Mouse (Mus musculus) midbrain, embryonic 10.5 days (tissue): Measurements from ENCODE around the gene Fgd6. TPM values are rescaled to one million over a fixed set of nuclear protein-coding genes. Genes with fewer than 3 reads are reported as not detected.

Source experiments
- DNase-seq: peaks from one replicate; pipeline ENCODE4 v3.0.0-alpha.2; 2017; ENCODE audit warnings: low spot score
- H3K27ac ChIP-seq: fragments of 300-500 bp; sonication (generic); replicated peaks from 2 replicates; pipeline ENCODE4 v1.5.1; 2016; ENCODE audit warnings: mild to moderate bottlenecking
- H3K27me3 ChIP-seq: fragments of 300-500 bp; sonication (generic); 2 replicates; pipeline ENCODE4 v1.6.1; 2016; ENCODE audit warnings: low read depth, mild to moderate bottlenecking; ENCODE audit not compliant: poor library complexity, severe bottlenecking
- H3K36me3 ChIP-seq: fragments of 300-500 bp; sonication (generic); 2 replicates; pipeline ENCODE4 v1.6.1; 2016; ENCODE audit warnings: mild to moderate bottlenecking, moderate library complexity
- H3K4me1 ChIP-seq: fragments of 300-500 bp; sonication (generic); 2 replicates; pipeline ENCODE4 v1.6.1; 2016
- H3K4me3 ChIP-seq: fragments of 300-500 bp; sonication (generic); 2 replicates; pipeline ENCODE4 v1.5.1; 2016; ENCODE audit warnings: mild to moderate bottlenecking, moderate library complexity
- H3K9me3 ChIP-seq: fragments of 300-500 bp; sonication (generic); replicated peaks from 2 replicates; pipeline ENCODE4 v1.6.1; 2016; ENCODE audit warnings: mild to moderate bottlenecking
- WGBS: fragments of 180-500 bp; shearing (Covaris S2); methylation state at CpG from one replicate; pipeline ENCODE4 v1.1.7; 2016; 5-methylcytosine and 5-hydroxymethylcytosine counted together
- polyA plus RNA-seq: library from polyadenylated mRNA; unstranded; fragments of >200 nt; fragmentation: Nextera tagmentation; extraction: Ambion mirVana; gene quantifications from 2 replicates; pipeline ENCODE4 v1.2.1, GENCODE M21; 2016

Fgd6 gene
- polyA plus RNA-seq = 4.5 TPM in 2 replicates

GRCm38 (mm10) chr10:94035658-94036374, at the start of gene Fgd6, which contains the start of gene Vezt:
Gene Fgd6, plus strand, starts transcription at chr10:94036001.
Gene Vezt, minus strand, starts transcription at chr10:94035817.
- peak; percentile 99 for DNase-seq
- Histone ChIP-seq H3K4me3 (peak within 1 kb of the TSS; percentile 83), H3K9me3 (no peaks in the 10 kb centered on the region), H3K4me1 (peaks cover 41% of the 10 kb centered on the region), H3K36me3 (peaks cover under 1% of the 10 kb centered on the region), H3K27ac (peak within 1 kb of the TSS; percentile 93), H3K27me3 (no peaks in the 10 kb centered on the region)
- WGBS = under 1% methylated on average over 77 of the region's 77 CpGs

- 96% methylated on average over 10 of the region's 10 CpGs for WGBS
- H3K36me3 ChIP-seq = peaks cover 83% of the 10 kb centered on the region
- H3K4me1 ChIP-seq = no peaks in the 10 kb centered on the region
These were observed 41.7 kb upstream of the Fgd6 start for GRCm38 (mm10) chr10:93994136-93994535.

DNA sequence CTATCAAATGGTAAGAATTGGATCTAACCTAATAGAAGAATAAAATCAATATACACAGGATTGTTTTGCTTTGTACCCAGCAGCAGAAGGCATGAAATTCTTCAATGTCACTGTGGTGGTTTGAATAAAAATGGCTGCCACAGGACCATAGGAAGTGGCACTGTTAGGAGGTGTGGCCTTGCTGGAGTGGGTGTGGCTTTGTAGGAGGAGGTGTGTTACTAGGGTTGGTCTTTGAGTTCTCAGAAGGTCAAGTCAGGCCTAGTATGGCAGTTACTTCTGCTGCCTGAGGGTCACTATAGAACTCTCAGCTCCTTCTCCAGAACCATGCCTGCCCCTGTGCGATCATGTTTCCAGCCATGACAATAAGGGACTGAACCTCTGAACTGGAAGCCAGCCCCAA, 40.7 kb upstream of the Fgd6 start:
- peaks cover 83% of the 10 kb centered on the region for H3K36me3 ChIP-seq
- DNase-seq = no peak
- 100% methylated on average over 1 of the region's 1 CpGs for WGBS
- no peaks in the 10 kb centered on the region for H3K4me1 ChIP-seq
- no peaks in the 10 kb centered on the region for H3K9me3 ChIP-seq
- no peaks in the 10 kb centered on the region for H3K27me3 ChIP-seq
- no peak overlapping the region for H3K27ac ChIP-seq
- no peak overlapping the region for H3K4me3 ChIP-seq

More at GRCm38 (mm10) chr10:93994136-93994535, 41.7 kb upstream of the Fgd6 start:
- no peak for DNase-seq
- no peak overlapping the region for H3K27ac ChIP-seq
- no peaks in the 10 kb centered on the region for H3K9me3 ChIP-seq
- no peak overlapping the region for H3K4me3 ChIP-seq
- no peaks in the 10 kb centered on the region for H3K27me3 ChIP-seq

DNA sequence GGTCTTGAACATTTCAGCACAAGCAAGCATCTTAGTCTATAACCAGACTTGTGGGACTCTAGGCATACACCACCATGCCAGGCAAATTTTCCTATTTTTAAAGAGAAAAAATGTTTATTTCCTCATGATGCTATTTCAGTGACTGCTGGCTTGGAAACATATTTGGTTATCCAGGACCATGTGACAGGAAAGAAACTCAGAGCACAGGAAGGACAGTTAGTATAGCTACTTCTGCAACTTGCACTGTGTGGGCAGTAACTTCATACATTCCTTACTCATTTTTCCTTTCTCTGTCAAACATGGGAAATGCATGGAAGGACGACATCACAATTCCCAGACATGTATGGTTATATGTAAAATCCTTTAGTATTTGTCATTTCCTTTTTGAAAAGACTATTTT, 36.4 kb upstream of the Fgd6 start:
- Histone ChIP-seq H3K36me3 (peaks cover 92% of the 10 kb centered on the region), H3K9me3 (peaks cover 8% of the 10 kb centered on the region; the same call in 1 of the 2 replicates), H3K27ac (no peak overlapping the region), H3K4me3 (no peak overlapping the region), H3K4me1 (no peaks in the 10 kb centered on the region), H3K27me3 (no peaks in the 10 kb centered on the region)
- DNase-seq = no peak
- WGBS = 88% methylated on average over 1 of the region's 1 CpGs

DNA sequence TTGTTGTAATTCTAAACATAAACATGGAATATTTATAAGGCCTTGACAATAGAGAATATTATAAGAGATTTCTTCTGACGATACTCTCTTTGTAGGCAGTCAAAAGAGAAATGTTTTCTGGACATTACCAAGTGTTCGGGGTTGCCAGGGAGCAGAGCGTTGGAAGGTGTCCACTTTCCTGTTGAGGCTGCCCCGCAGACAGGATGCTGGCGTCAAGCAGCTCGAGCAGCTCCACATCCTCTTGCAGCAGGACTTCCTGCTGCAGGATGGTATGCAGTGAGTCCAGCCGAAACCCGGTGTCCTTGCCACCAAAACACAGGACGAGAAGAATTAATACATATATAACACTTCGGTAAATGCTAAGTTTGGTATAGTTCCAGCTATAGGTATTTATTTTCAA, 35.6 kb upstream of the Fgd6 start:
- 93% methylated on average over 10 of the region's 10 CpGs for WGBS
- H3K4me1 ChIP-seq = no peaks in the 10 kb centered on the region
- no peak overlapping the region for H3K27ac ChIP-seq
- H3K4me3 ChIP-seq = no peak overlapping the region
- peaks cover 8% of the 10 kb centered on the region; the same call in 1 of the 2 replicates for H3K9me3 ChIP-seq
- no peaks in the 10 kb centered on the region for H3K27me3 ChIP-seq
- no peak for DNase-seq
- peaks cover 90% of the 10 kb centered on the region for H3K36me3 ChIP-seq

DNA sequence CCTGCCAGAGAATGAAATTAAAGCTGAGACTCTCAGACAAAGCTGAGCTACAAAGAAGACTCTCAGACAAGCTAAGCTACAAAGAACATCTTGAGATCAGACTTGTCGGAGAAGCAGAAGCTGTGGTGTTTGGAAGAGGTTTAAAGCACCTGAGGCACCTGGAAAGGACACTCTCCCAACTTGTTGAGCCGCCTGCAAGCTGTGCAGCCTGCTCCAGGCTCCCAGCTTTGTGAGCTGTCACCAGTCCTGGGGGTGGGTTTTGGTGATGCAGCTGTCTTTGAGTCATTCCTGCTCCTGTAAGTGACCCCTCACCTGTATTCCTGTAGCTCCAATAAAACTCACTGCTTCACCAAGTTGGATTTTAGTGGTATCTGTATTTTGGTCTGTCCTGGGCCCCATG, 27.4 kb upstream of the Fgd6 start:
- 95% methylated on average over 2 of the region's 2 CpGs for WGBS
- peaks cover 35% of the 10 kb centered on the region for H3K36me3 ChIP-seq
- H3K9me3 ChIP-seq = no peaks in the 10 kb centered on the region
- DNase-seq = no peak
- H3K4me1 ChIP-seq = no peaks in the 10 kb centered on the region
- no peak overlapping the region for H3K4me3 ChIP-seq
- H3K27ac ChIP-seq = no peak overlapping the region
- no peaks in the 10 kb centered on the region for H3K27me3 ChIP-seq

DNA sequence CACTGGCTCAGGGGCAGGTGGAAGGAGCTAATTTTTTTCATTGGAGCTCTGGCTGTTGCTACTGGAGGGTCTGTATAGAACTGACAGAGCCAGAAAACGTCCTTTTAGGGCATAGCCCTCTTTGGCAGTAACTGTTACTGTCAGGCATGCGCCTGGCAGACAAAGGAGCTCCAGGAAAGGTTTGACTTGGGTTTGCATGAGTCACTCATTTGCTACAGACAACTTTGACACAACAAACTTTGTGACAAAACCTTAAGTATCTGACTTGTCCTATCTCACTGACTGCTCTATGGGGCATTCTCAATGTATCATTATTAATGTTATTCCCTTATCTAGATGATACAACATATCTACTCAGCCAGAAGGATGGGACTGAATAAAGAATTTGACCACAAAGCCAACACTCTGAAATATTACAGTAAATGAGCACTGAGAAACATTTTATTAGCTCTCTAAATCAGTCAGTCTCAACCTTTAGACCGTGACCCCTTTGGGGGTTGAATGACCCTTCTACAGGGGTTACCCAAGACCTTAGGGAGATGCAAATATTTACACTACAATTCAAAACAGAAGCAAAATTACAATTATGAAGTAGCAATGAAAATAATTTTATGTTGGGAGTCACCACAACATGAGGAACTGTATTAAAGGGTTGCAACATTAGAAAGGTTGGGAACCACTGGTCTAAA, 25.7 kb upstream of the Fgd6 start:
- DNase-seq = no peak
- WGBS = 90% methylated on average over 3 of the region's 3 CpGs

DNA sequence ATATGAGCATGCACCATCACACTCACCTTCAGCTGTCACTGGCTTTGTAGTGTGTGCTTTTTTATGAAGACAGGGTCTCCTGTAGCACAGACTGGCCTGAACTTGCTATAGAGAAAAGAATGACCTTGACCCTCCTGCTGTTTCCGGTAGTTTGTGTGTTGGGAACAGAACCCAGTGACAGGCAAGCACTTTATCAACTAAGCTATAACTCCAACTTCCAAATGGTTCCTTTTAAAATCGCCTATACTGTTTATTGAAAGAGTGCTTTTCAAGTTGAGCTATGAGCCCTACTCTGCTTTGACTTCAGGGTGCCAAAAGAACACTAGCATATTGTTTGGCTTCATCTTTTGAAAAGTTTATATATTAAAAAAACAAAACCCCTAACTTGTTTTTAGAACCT, 24.8 kb upstream of the Fgd6 start:
- 72% methylated on average over 2 of the region's 2 CpGs for WGBS
- Histone ChIP-seq H3K9me3 (no peaks in the 10 kb centered on the region), H3K27me3 (no peaks in the 10 kb centered on the region), H3K36me3 (peaks cover 13% of the 10 kb centered on the region), H3K4me3 (no peak overlapping the region), H3K4me1 (no peaks in the 10 kb centered on the region), H3K27ac (no peak overlapping the region)
- DNase-seq = no peak

More for the DNA sequence above, 25.7 kb upstream of the Fgd6 start:
- peaks cover 22% of the 10 kb centered on the region for H3K36me3 ChIP-seq
- H3K27me3 ChIP-seq = no peaks in the 10 kb centered on the region
- H3K4me3 ChIP-seq = no peak overlapping the region
- H3K9me3 ChIP-seq = no peaks in the 10 kb centered on the region
- H3K27ac ChIP-seq = no peak overlapping the region
- H3K4me1 ChIP-seq = no peaks in the 10 kb centered on the region

GRCm38 (mm10) chr10:94013196-94013595, 22.6 kb upstream of the Fgd6 start:
- Histone ChIP-seq H3K27me3 (no peaks in the 10 kb centered on the region), H3K4me1 (no peaks in the 10 kb centered on the region), H3K36me3 (peaks cover 5% of the 10 kb centered on the region), H3K27ac (no peak overlapping the region), H3K4me3 (no peak overlapping the region), H3K9me3 (no peaks in the 10 kb centered on the region)
- WGBS = 45% methylated on average over 3 of the region's 3 CpGs
- peak; percentile 42 for DNase-seq

- no peaks in the 10 kb centered on the region for H3K27me3 ChIP-seq
These were observed 21.6 kb upstream of the Fgd6 start for GRCm38 (mm10) chr10:94014200-94014599.

DNA sequence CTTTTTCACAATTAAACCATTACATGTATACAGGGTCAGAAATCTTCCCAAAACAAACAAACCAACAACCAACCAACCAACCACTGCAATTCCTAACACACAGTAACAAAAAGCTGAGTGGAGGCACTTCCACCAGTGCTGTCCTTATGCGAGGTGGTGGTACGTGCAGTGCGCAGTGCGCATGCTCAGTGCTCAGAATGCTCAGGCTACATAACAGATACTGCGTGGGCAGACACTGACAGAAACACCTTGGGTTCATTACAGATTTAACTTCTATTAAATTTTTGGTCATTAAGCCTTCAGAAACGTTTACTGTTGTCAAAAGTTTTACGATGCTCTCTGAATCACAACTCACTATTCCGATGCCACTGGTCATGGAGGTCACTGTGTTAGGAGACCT, 18.3 kb upstream of the Fgd6 start:
- Histone ChIP-seq H3K9me3 (no peaks in the 10 kb centered on the region), H3K4me3 (no peak overlapping the region), H3K4me1 (no peaks in the 10 kb centered on the region), H3K27ac (no peak overlapping the region), H3K27me3 (no peaks in the 10 kb centered on the region), H3K36me3 (0 out of 2 replicates have a peak, but pooled peaks cover 2% of the 10 kb centered on the region)
- 96% methylated on average over 8 of the region's 8 CpGs for WGBS
- no peak for DNase-seq

More at GRCm38 (mm10) chr10:94014200-94014599, 21.6 kb upstream of the Fgd6 start:
- H3K27ac ChIP-seq = no peak overlapping the region
- H3K4me1 ChIP-seq = no peaks in the 10 kb centered on the region
- WGBS = 80% methylated on average over 4 of the region's 4 CpGs
- no peaks in the 10 kb centered on the region for H3K9me3 ChIP-seq
- no peak for DNase-seq
- H3K36me3 ChIP-seq = 0 out of 2 replicates have a peak, but pooled peaks cover 2% of the 10 kb centered on the region
- no peak overlapping the region for H3K4me3 ChIP-seq

DNA sequence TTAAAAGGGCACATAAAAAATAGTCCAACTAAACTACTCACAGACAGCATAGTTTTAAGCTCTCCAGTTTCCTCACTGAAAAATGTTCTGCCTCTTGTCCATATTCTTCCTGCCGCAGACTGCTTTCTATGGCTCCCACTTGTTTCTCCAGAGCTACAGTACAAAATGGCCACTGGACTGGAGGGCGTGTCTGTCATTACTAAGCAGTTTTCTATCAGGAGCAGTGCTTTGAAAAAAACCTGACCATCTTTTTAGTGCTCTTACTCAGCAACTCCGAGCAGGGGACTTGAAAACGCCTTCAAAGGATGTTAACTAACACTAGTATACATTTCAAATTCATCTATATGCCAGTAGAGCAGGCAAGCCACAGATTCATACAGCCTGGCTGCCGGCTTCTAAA, 15.2 kb upstream of the Fgd6 start:
- Histone ChIP-seq H3K4me3 (no peak overlapping the region), H3K36me3 (peaks cover 15% of the 10 kb centered on the region), H3K27ac (no peak overlapping the region), H3K4me1 (no peaks in the 10 kb centered on the region), H3K9me3 (no peaks in the 10 kb centered on the region), H3K27me3 (no peaks in the 10 kb centered on the region)
- 88% methylated on average over 5 of the region's 5 CpGs for WGBS
- DNase-seq = no peak

DNA sequence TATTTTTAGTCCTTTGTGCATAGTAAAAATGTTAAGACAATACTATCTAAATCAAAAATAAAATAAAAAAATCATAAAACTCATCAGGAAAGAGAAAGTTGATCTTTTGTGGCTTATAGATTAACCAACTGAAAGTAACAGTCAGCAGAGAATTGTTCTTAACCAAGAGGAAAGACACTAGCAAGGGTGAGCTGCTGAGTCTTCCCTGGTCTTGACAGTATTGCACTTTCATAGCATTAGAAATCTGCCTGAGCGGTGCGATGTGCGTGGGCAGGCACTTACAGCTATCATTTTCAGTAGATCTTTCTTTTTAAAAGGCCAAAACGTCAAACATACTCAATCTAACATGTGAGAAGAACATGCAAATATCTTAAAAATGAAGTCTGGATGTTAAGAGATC, 14.7 kb upstream of the Fgd6 start:
- H3K36me3 ChIP-seq = peaks cover 17% of the 10 kb centered on the region
- no peak overlapping the region for H3K4me3 ChIP-seq
- DNase-seq = no peak
- H3K27ac ChIP-seq = no peak overlapping the region
- H3K9me3 ChIP-seq = no peaks in the 10 kb centered on the region
- H3K4me1 ChIP-seq = no peaks in the 10 kb centered on the region
- WGBS = 94% methylated on average over 4 of the region's 4 CpGs
- no peaks in the 10 kb centered on the region for H3K27me3 ChIP-seq
